In genomic region chr14:73303193-73303592, GRCm38 (mm10) we compare ENCODE assay signal across 9 mouse cellular contexts. TPM values are rescaled to one million over a fixed set of nuclear protein-coding genes. Genes with fewer than 3 reads are reported as not detected.
DNase-seq lines count a peak whose midpoint lies in the region; ATAC-seq and TF ChIP-seq lines count a peak whose summit lies in the region.
"Had no signal": no experiment of that assay in that cellular context is flagged by ENCODE, and none has a peak within 500 bp of the region (broad histone marks: within the 10 kb centered on the region; RNA-seq: fewer than 3 reads in every experiment).

No protein-coding gene starts in this region.

- no peaks in the 10 kb centered on the region for H3K27me3 ChIP-seq in forebrain, embryonic 14.5 days (replicated peaks; ENCODE audit: control insufficient read depth, insufficient read depth, low read length)
- H3K27me3 ChIP-seq in forebrain, embryonic 10.5 days (ENCODE audit: poor library complexity, severe bottlenecking) = no peaks in the 10 kb centered on the region
- no peaks in the 10 kb centered on the region for H3K27me3 ChIP-seq in midbrain, embryonic 10.5 days (ENCODE audit: low read depth, poor library complexity, severe bottlenecking)
- H3K27me3 ChIP-seq in midbrain, embryonic 13.5 days = no peaks in the 10 kb centered on the region

- no peaks in the 10 kb centered on the region for H3K4me1 ChIP-seq in forebrain, embryonic 14.5 days (ENCODE audit: control insufficient read depth, insufficient read depth, low read length)
- H3K4me1 ChIP-seq in forebrain, embryonic 10.5 days = no peaks in the 10 kb centered on the region
- H3K4me1 ChIP-seq in midbrain, embryonic 10.5 days = no peaks in the 10 kb centered on the region
- 0 out of 2 replicates have a peak, but pooled peaks cover 2% of the 10 kb centered on the region for H3K4me1 ChIP-seq in midbrain, embryonic 13.5 days (replicated peaks)
- no peaks in the 10 kb centered on the region for H3K4me1 ChIP-seq in bone marrow, adult 2 months (ENCODE audit: control insufficient read depth, insufficient read depth, low read length)

- H3K36me3 ChIP-seq in forebrain, embryonic 14.5 days (ENCODE audit: control insufficient read depth, insufficient read depth, low read length) = no peaks in the 10 kb centered on the region
- no peaks in the 10 kb centered on the region for H3K36me3 ChIP-seq in forebrain, embryonic 10.5 days (replicated peaks)
- no peaks in the 10 kb centered on the region for H3K36me3 ChIP-seq in midbrain, embryonic 10.5 days
- H3K36me3 ChIP-seq in midbrain, embryonic 13.5 days = peaks cover 3% of the 10 kb centered on the region; the same call in 1 of the 2 replicates

- H3K4me3 ChIP-seq in forebrain, embryonic 14.5 days (ENCODE audit: low read depth, low read length) = no peak overlapping the region
- no peak overlapping the region for H3K4me3 ChIP-seq in forebrain, embryonic 10.5 days
- no peak overlapping the region for H3K4me3 ChIP-seq in midbrain, embryonic 10.5 days
- H3K4me3 ChIP-seq in midbrain, embryonic 13.5 days (replicated peaks) = no peak overlapping the region
- H3K4me3 ChIP-seq in bone marrow, adult 2 months (replicated peaks; ENCODE audit: control insufficient read depth, low read depth, low read length) = no peak overlapping the region
- H3K4me3 ChIP-seq: myocyte had no signal

- no peak overlapping the region for H3K4me2 ChIP-seq in forebrain, embryonic 14.5 days (ENCODE audit: low read length)
- H3K4me2 ChIP-seq in midbrain, embryonic 13.5 days (replicated peaks) = no peak overlapping the region

- peak; percentile 28; the same call in 1 of the 2 replicates for TF ChIP-seq CTCF in bone marrow, adult 2 months (IDR thresholded peaks at IDR 0.05; ENCODE audit: control insufficient read depth, insufficient read depth, low read length)

- WGBS in forebrain, embryonic 14.5 days = 52% methylated on average over 3 of the region's 3 CpGs
- WGBS in forebrain, embryonic 10.5 days = 46% methylated on average over 3 of the region's 3 CpGs
- 50% methylated on average over 3 of the region's 3 CpGs for WGBS in midbrain, embryonic 10.5 days
- WGBS in midbrain, embryonic 13.5 days = 51% methylated on average over 3 of the region's 3 CpGs
- WGBS in bone marrow, adult 2 months = 26% methylated on average over 3 of the region's 3 CpGs

- no peak for ATAC-seq in forebrain, embryonic 14.5 days
- ATAC-seq in midbrain, embryonic 13.5 days = no peak
- peak; percentile 62 for ATAC-seq in granulocyte monocyte progenitor cell, adult 5-6 weeks (replicated peaks; ENCODE audit: poor library complexity, severe bottlenecking)
- peak; percentile 75 for ATAC-seq in megakaryocyte, adult 5-6 weeks (ENCODE audit: poor library complexity, severe bottlenecking)

- no peak overlapping the region for H3K9ac ChIP-seq in forebrain, embryonic 14.5 days (ENCODE audit: low read length)
- no peak overlapping the region for H3K9ac ChIP-seq in midbrain, embryonic 13.5 days (replicated peaks)

- TF ChIP-seq POLR2A in bone marrow, adult 2 months (IDR thresholded peaks at IDR 0.05; ENCODE audit: borderline replicate concordance, control insufficient read depth, low read depth, low read length) = no peak

- H3K27ac ChIP-seq in forebrain, embryonic 14.5 days (ENCODE audit: low read depth, low read length) = no peak overlapping the region
- H3K27ac ChIP-seq in forebrain, embryonic 10.5 days = no peak overlapping the region
- H3K27ac ChIP-seq in midbrain, embryonic 10.5 days (replicated peaks) = no peak overlapping the region
- H3K27ac ChIP-seq in midbrain, embryonic 13.5 days = no peak overlapping the region
- no peak overlapping the region for H3K27ac ChIP-seq in bone marrow, adult 2 months (ENCODE audit: control insufficient read depth, insufficient read depth, low read depth, low read length, poor library complexity)

- peak; percentile 85 for DNase-seq in forebrain, embryonic 14.5 days (ENCODE audit: low spot score)
- no peak for DNase-seq in forebrain, embryonic 10.5 days (ENCODE audit: extremely low spot score, low spot score)
- DNase-seq in midbrain, embryonic 10.5 days (ENCODE audit: low spot score) = peak; percentile 18
- DNase-seq in thymus, postnatal 0 days (ENCODE audit: low spot score) = peak; percentile 78

- H3K9me3 ChIP-seq in forebrain, embryonic 14.5 days (replicated peaks; ENCODE audit: control insufficient read depth, low read length) = no peaks in the 10 kb centered on the region
- H3K9me3 ChIP-seq in forebrain, embryonic 10.5 days = no peaks in the 10 kb centered on the region
- H3K9me3 ChIP-seq in midbrain, embryonic 10.5 days (replicated peaks) = no peaks in the 10 kb centered on the region
- no peaks in the 10 kb centered on the region for H3K9me3 ChIP-seq in midbrain, embryonic 13.5 days

RNA-seq across cellular contexts. Expression of gene Rb1, which starts 22.4 kb away (rescaled TPM):
- polyA plus RNA-seq in forebrain, embryonic 14.5 days (2014; fragmentation: Nextera tagmentation; extraction: Ambion mirVana) = 27.2 and 28.5 TPM in 2 replicates
- polyA plus RNA-seq in forebrain, embryonic 10.5 days (2016; fragmentation: Nextera tagmentation; extraction: Ambion mirVana) = 21.3 and 27.7 TPM in 2 replicates
- 25.9 and 26.3 TPM in 2 replicates for polyA plus RNA-seq in midbrain, embryonic 10.5 days (2016; fragmentation: Nextera tagmentation; extraction: Ambion mirVana)
- 21.2 and 22.3 TPM in 2 replicates for polyA plus RNA-seq in midbrain, embryonic 13.5 days (2015; fragmentation: Nextera tagmentation; extraction: Ambion mirVana)
- 21.3 and 27.0 TPM in 2 replicates for polyA plus RNA-seq in bone marrow, adult 2 months (2011; ENCODE audit: insufficient read depth, insufficient read length, low replicate concordance, missing spikeins)
- 25.4 and 34.8 TPM in 2 replicates for total RNA-seq in granulocyte monocyte progenitor cell, adult 5-6 weeks (2014; fragmentation: Nextera tagmentation)
- 16.2 and 18.7 TPM in 2 replicates for total RNA-seq in granulocyte monocyte progenitor cell, adult 5-6 weeks (2017)
- total RNA-seq in megakaryocyte, adult 5-6 weeks (2015) = 108 and 126 TPM in 2 replicates
- total RNA-seq in megakaryocyte, adult 5-6 weeks (2017) = 43.9 and 56.8 TPM in 2 replicates
- 51.7 and 54.3 TPM in 2 replicates for polyA plus RNA-seq in thymus, postnatal 0 days (2015; fragmentation: Nextera tagmentation; extraction: Ambion mirVana)

Comparison
In these comparisons a context has a peak if more than half of its experiments do, and no peak if none do; other contexts are left out.
1. ATAC-seq: peak in granulocyte monocyte progenitor cell, adult 5-6 weeks (single experiment) and megakaryocyte, adult 5-6 weeks (single experiment); none in forebrain, embryonic 14.5 days (single experiment) and midbrain, embryonic 13.5 days (single experiment).